In the genomic region with DNA sequence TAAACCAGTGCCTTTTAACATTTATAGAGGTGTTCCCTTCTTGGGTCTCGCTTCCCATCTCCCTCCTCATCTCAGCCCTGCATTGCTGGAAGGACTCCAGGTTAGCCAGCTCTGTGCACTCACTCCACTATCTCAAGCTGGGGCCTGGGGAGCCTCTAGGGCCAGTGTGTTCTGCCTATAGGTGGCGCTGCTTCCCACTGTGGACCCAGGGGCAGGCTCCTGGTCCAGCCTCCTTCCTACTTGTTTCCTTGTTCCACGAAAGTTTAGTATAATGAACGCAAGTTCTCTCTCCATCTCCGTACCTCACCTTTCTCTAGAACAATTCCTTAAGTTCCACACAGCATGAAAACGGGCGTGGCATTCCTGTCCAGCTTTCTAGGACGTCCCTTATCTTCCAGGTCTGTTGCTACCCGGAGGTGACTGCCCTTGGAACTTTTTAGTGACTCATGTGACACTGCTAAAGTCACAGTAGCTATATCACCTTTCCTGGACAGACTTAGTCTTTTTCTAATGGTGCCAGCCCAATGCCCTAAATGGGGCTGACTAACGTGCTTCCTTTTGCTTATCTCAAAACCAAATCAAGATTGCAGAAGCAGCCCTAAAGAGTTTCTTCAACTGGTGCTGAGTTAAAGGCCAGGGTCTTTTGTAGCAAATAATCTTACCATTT, we compare ENCODE assay signal across 8 mouse cellular contexts. TPM values are rescaled to one million over a fixed set of nuclear protein-coding genes. Genes with fewer than 3 reads are reported as not detected.
DNase-seq lines count a peak whose midpoint lies in the region; ATAC-seq and TF ChIP-seq lines count a peak whose summit lies in the region.

No protein-coding gene starts in this region.

- no peaks in the 10 kb centered on the region for H3K9me3 ChIP-seq in limb, embryonic 11.5 days (ENCODE audit: control insufficient read depth, low read length)
- no peaks in the 10 kb centered on the region for H3K9me3 ChIP-seq in midbrain, embryonic 14.5 days (ENCODE audit: control insufficient read depth, low read length)

- no peak overlapping the region for H3K9ac ChIP-seq in limb, embryonic 11.5 days (ENCODE audit: low read length)
- no peak overlapping the region for H3K9ac ChIP-seq in midbrain, embryonic 14.5 days (replicated peaks; ENCODE audit: low read length)

- peak; percentile 16 to 35 for DNase-seq in urinary bladder, adult 18-20 months (ENCODE audit: low spot score in 2 of 2)
- DNase-seq in urinary bladder, postnatal 10 days (ENCODE audit: low spot score): no peak
- peak; percentile 78 for DNase-seq in kidney, adult 2 months
- DNase-seq in limb, embryonic 11.5 days (ENCODE audit: low spot score): peak; percentile 71
- DNase-seq in midbrain, embryonic 14.5 days: peak; percentile 60
- peak; percentile 55 to 59 for DNase-seq in spleen, postnatal 36 days (ENCODE audit: low spot score in 2 of 2)

- H3K4me1 ChIP-seq in cortical plate, adult 2 months (ENCODE audit: control insufficient read depth, insufficient read depth, low read length): no peaks in the 10 kb centered on the region
- H3K4me1 ChIP-seq in kidney, adult 2 months (ENCODE audit: control insufficient read depth, insufficient read depth, low read length): no peaks in the 10 kb centered on the region
- no peaks in the 10 kb centered on the region for H3K4me1 ChIP-seq in limb, embryonic 11.5 days (ENCODE audit: control insufficient read depth, insufficient read depth, low read length)
- no peaks in the 10 kb centered on the region for H3K4me1 ChIP-seq in midbrain, embryonic 14.5 days (ENCODE audit: control insufficient read depth, insufficient read depth, low read length)

- H3K4me3 ChIP-seq in cortical plate, adult 2 months (ENCODE audit: insufficient read depth, low read length): no peak overlapping the region
- no peak overlapping the region for H3K4me3 ChIP-seq in kidney, adult 2 months (ENCODE audit: insufficient read depth, low read depth, low read length)
- H3K4me3 ChIP-seq in limb, embryonic 11.5 days (ENCODE audit: low read depth, low read length): no peak overlapping the region
- no peak overlapping the region for H3K4me3 ChIP-seq in midbrain, embryonic 14.5 days (replicated peaks; ENCODE audit: low read depth, low read length)

- no peak overlapping the region for H3K4me2 ChIP-seq in limb, embryonic 11.5 days (ENCODE audit: low read depth, severe bottlenecking)
- no peak overlapping the region for H3K4me2 ChIP-seq in midbrain, embryonic 14.5 days (ENCODE audit: low read length)

- ATAC-seq in granulocyte monocyte progenitor cell, adult 5-6 weeks (replicated peaks; ENCODE audit: poor library complexity, severe bottlenecking): peak; percentile 70
- no peak for ATAC-seq in limb, embryonic 11.5 days (ENCODE audit: insufficient number of reproducible peaks, low FRiP score, low TSS enrichment, low read depth)
- no peak for ATAC-seq in midbrain, embryonic 14.5 days (ENCODE audit: low FRiP score, low TSS enrichment)

- TF ChIP-seq POLR2A in cortical plate, adult 2 months (IDR thresholded peaks at IDR 0.05; ENCODE audit: extremely low read depth, insufficient read depth, low read length): no peak
- no peak for TF ChIP-seq POLR2A in kidney, adult 2 months (IDR thresholded peaks at IDR 0.05; ENCODE audit: low read depth, low read length)

- peak; percentile 71 for TF ChIP-seq CTCF in cortical plate, adult 2 months (IDR thresholded peaks at IDR 0.05; ENCODE audit: extremely low read depth, insufficient read depth, low read length)
- peak; percentile 80 for TF ChIP-seq CTCF in kidney, adult 2 months (conservative IDR thresholded peaks at IDR 0.05; ENCODE audit: insufficient read depth, insufficient read length, low read depth, low read length)

- no peaks in the 10 kb centered on the region for H3K27me3 ChIP-seq in kidney, adult 2 months (replicated peaks; ENCODE audit: control insufficient read depth, insufficient read depth, low read length)
- H3K27me3 ChIP-seq in limb, embryonic 11.5 days (ENCODE audit: control insufficient read depth, insufficient read depth, low read length): no peaks in the 10 kb centered on the region
- H3K27me3 ChIP-seq in midbrain, embryonic 14.5 days (ENCODE audit: control insufficient read depth, insufficient read depth, low read length): no peaks in the 10 kb centered on the region

- no peak overlapping the region for H3K27ac ChIP-seq in cortical plate, adult 2 months (ENCODE audit: insufficient read depth, low read length)
- H3K27ac ChIP-seq in kidney, adult 2 months (ENCODE audit: insufficient read depth, low read depth, low read length): no peak overlapping the region
- no peak overlapping the region for H3K27ac ChIP-seq in limb, embryonic 11.5 days (replicated peaks; ENCODE audit: low read depth, low read length)
- H3K27ac ChIP-seq in midbrain, embryonic 14.5 days (replicated peaks; ENCODE audit: low read depth, low read length): no peak overlapping the region

- WGBS in kidney, adult 2 months: 25% methylated on average over 10 of the region's 10 CpGs
- WGBS in limb, embryonic 11.5 days: 31% methylated on average over 10 of the region's 10 CpGs
- WGBS in midbrain, embryonic 14.5 days: 35% methylated on average over 10 of the region's 10 CpGs

- no peaks in the 10 kb centered on the region; the same call in 1 of the 2 replicates for H3K36me3 ChIP-seq in kidney, adult 2 months (ENCODE audit: control insufficient read depth, insufficient read depth, low read length)
- H3K36me3 ChIP-seq in limb, embryonic 11.5 days (ENCODE audit: control insufficient read depth, insufficient read depth, low read length): peaks cover 4% of the 10 kb centered on the region; the same call in 1 of the 2 replicates
- peaks cover 25% of the 10 kb centered on the region for H3K36me3 ChIP-seq in midbrain, embryonic 14.5 days (ENCODE audit: control insufficient read depth, insufficient read depth, low read length)

RNA-seq across cellular contexts. Expression of gene Arpc5, which starts 12.9 kb away (rescaled TPM):
- polyA plus RNA-seq in cortical plate, adult 2 months (2012; rRNA removed): 103 and 111 TPM in 2 replicates
- total RNA-seq in granulocyte monocyte progenitor cell, adult 5-6 weeks (2014; fragmentation: Nextera tagmentation): 175 and 199 TPM in 2 replicates
- 115 and 134 TPM in 2 replicates for total RNA-seq in granulocyte monocyte progenitor cell, adult 5-6 weeks (2017)
- 67.4 and 67.5 TPM in 2 replicates for polyA plus RNA-seq in kidney, adult 2 months (2012; rRNA removed)
- polyA plus RNA-seq in limb, embryonic 11.5 days (2014; fragmentation: Nextera tagmentation; extraction: Ambion mirVana): 179 and 182 TPM in 2 replicates
- polyA plus RNA-seq in midbrain, embryonic 14.5 days (2014; fragmentation: Nextera tagmentation; extraction: Ambion mirVana): 395 and 418 TPM in 2 replicates

RNA-seq across cellular contexts. Expression of gene Rgl1, which starts 13.1 kb away (rescaled TPM):
- 55.6 and 57.7 TPM in 2 replicates for polyA plus RNA-seq in cortical plate, adult 2 months (2012; rRNA removed)
- total RNA-seq in granulocyte monocyte progenitor cell, adult 5-6 weeks (2014; fragmentation: Nextera tagmentation): 1.6 and 3.3 TPM in 2 replicates
- 0.46 and 2.1 TPM in 2 replicates for total RNA-seq in granulocyte monocyte progenitor cell, adult 5-6 weeks (2017)
- 68.4 and 73.2 TPM in 2 replicates for polyA plus RNA-seq in kidney, adult 2 months (2012; rRNA removed)
- polyA plus RNA-seq in limb, embryonic 11.5 days (2014; fragmentation: Nextera tagmentation; extraction: Ambion mirVana): 32.7 and 34.3 TPM in 2 replicates
- 9.5 and 16.6 TPM in 2 replicates for polyA plus RNA-seq in midbrain, embryonic 14.5 days (2014; fragmentation: Nextera tagmentation; extraction: Ambion mirVana)

RNA-seq across cellular contexts. Expression of gene Ncf2, which starts 20.8 kb away (rescaled TPM):
- polyA plus RNA-seq in cortical plate, adult 2 months (2012; rRNA removed): 4.8 and 5.4 TPM in 2 replicates
- total RNA-seq in granulocyte monocyte progenitor cell, adult 5-6 weeks (2014; fragmentation: Nextera tagmentation): 102 and 121 TPM in 2 replicates
- 118 and 136 TPM in 2 replicates for total RNA-seq in granulocyte monocyte progenitor cell, adult 5-6 weeks (2017)
- 2.6 and 4.2 TPM in 2 replicates for polyA plus RNA-seq in kidney, adult 2 months (2012; rRNA removed)
- 2.4 and 2.7 TPM in 2 replicates for polyA plus RNA-seq in limb, embryonic 11.5 days (2014; fragmentation: Nextera tagmentation; extraction: Ambion mirVana)
- 0.69 and 3.4 TPM in 2 replicates for polyA plus RNA-seq in midbrain, embryonic 14.5 days (2014; fragmentation: Nextera tagmentation; extraction: Ambion mirVana)

RNA-seq across cellular contexts. Expression of gene Apobec4, which starts 28.9 kb away (rescaled TPM):
- not detected in 2 replicates for polyA plus RNA-seq in cortical plate, adult 2 months (2012; rRNA removed)
- total RNA-seq in granulocyte monocyte progenitor cell, adult 5-6 weeks (2014; fragmentation: Nextera tagmentation): not detected in 2 replicates
- not detected in 2 replicates for total RNA-seq in granulocyte monocyte progenitor cell, adult 5-6 weeks (2017)
- polyA plus RNA-seq in kidney, adult 2 months (2012; rRNA removed): not detected in 2 replicates
- polyA plus RNA-seq in limb, embryonic 11.5 days (2014; fragmentation: Nextera tagmentation; extraction: Ambion mirVana): 0.12 TPM in 1 of 2 replicates, not detected in the other
- polyA plus RNA-seq in midbrain, embryonic 14.5 days (2014; fragmentation: Nextera tagmentation; extraction: Ambion mirVana): not detected in 2 replicates
